Comparison of ENCODE assay signal across 9 mouse cellular contexts in the genomic region with DNA sequence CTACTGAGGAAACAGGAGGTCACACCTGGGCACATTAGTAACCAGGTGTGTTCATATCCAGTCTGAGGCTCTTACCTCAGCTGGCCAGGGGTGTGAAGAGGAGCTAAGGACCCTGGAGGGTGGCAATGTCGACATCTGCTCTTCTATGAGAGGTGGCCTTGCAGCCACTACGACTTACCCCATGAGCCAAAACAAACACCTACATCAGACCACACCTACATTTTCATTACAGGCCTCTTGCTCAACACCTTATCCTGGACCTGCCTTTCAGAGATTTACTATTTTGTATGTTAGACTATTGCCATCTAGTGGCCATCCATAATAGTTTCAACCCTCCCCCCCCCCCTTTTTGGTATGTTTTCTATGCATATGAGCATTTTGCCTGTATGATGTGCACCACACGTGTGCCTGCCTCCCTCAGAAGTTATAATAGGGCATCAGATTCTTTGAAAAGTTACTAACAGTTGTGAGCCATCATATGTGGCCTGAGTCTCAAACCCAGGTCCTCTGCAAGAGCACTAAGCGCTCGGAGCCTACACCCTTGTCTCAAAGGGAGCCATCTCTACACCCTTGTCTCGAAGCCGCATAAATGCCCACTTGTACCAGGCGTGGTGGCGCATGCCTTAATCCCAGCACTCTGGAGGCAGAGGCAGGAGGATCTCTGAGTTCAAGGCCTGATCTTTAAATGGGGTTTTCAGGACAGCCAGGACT.
DNase-seq lines count a peak whose midpoint lies in the region; ATAC-seq lines count a peak whose summit lies in the region.
"Had no signal": no experiment of that assay in that cellular context is flagged by ENCODE, and none has a peak within 500 bp of the region (broad histone marks: within the 10 kb centered on the region; RNA-seq: fewer than 3 reads in every experiment).

No protein-coding gene starts in this region.

- no peak overlapping the region for H3K4me2 ChIP-seq in hindbrain, embryonic 15.5 days
- H3K4me2 ChIP-seq: liver, embryonic 13.5 days had no signal

- H3K4me3 ChIP-seq in hindbrain, embryonic 15.5 days = no peak overlapping the region
- H3K4me3 ChIP-seq: liver, embryonic 13.5 days had no signal

- ATAC-seq in hindbrain, embryonic 15.5 days (ENCODE audit: low FRiP score, low read depth) = peak; percentile 63; the same call in 1 of the 2 replicates

- H3K36me3 ChIP-seq in hindbrain, embryonic 15.5 days = no peaks in the 10 kb centered on the region
- H3K36me3 ChIP-seq: liver, embryonic 13.5 days had no signal

- DNase-seq in layer of hippocampus, adult 11-12 months (ENCODE audit: low spot score) = peak; percentile 6
- DNase-seq in layer of hippocampus, adult 9-10 months (ENCODE audit: low spot score) = no peak
- peak; percentile 5 for DNase-seq in adipocyte (ENCODE audit: low spot score)
- peak; percentile 80 for DNase-seq in lung, postnatal 36 days
- DNase-seq in ovary, adult 18-20 months (ENCODE audit: low spot score) = no peak
- no peak for DNase-seq in adrenal gland, adult 2 months
- DNase-seq in adrenal gland, postnatal 4 days (ENCODE audit: low spot score in 2 of 2) = no peak
- DNase-seq: liver, embryonic 13.5 days had no signal

- H3K9me3 ChIP-seq in hindbrain, embryonic 15.5 days = no peaks in the 10 kb centered on the region
- H3K9me3 ChIP-seq: liver, embryonic 13.5 days had no signal

- no peak overlapping the region for H3K9ac ChIP-seq in hindbrain, embryonic 15.5 days
- H3K9ac ChIP-seq: liver, embryonic 13.5 days had no signal

- H3K4me1 ChIP-seq in hindbrain, embryonic 15.5 days (replicated peaks) = peaks cover 23% of the 10 kb centered on the region
- H3K4me1 ChIP-seq: liver, embryonic 13.5 days had no signal

- 67% methylated on average over 9 of the region's 9 CpGs for WGBS in hindbrain, embryonic 15.5 days

- H3K27ac ChIP-seq in hindbrain, embryonic 15.5 days (replicated peaks) = no peak overlapping the region
- H3K27ac ChIP-seq: liver, embryonic 13.5 days had no signal

- H3K27me3 ChIP-seq in hindbrain, embryonic 15.5 days = no peaks in the 10 kb centered on the region
- H3K27me3 ChIP-seq: liver, embryonic 13.5 days had no signal

Comparison
In these comparisons a context has a peak if more than half of its experiments do, and no peak if none do; other contexts are left out.
1. DNase-seq: peak in layer of hippocampus, adult 11-12 months (single experiment), adipocyte (single experiment) and lung, postnatal 36 days (single experiment); none in layer of hippocampus, adult 9-10 months (single experiment), ovary, adult 18-20 months (single experiment), adrenal gland, adult 2 months (single experiment) and adrenal gland, postnatal 4 days (0 of 2).